Mouse (Mus musculus): ENCODE measurements around the gene Rere. TPM values are rescaled to one million over a fixed set of nuclear protein-coding genes. Genes with fewer than 3 reads are reported as not detected.

The Rere gene
- polyA plus RNA-seq, 1 experiment, result 42.0 TPM

- TF ChIP-seq POLR2A (IDR thresholded peaks at IDR 0.05; ENCODE audit: borderline replicate concordance, extremely low read depth, low read depth, low read length) (no peak), CTCF (IDR thresholded peaks at IDR 0.05; ENCODE audit: insufficient read depth, low read length) (peak; percentile 80)
- peak; percentile 77 for DNase-seq
- Histone ChIP-seq H3K4me1 (ENCODE audit: control insufficient read depth, insufficient read depth, low read length) (no peaks in the 10 kb centered on the region), H3K4me3 (replicated peaks; ENCODE audit: extremely low read depth, low read depth, low read length) (no peak overlapping the region)
- 39% methylated on average over 6 of the region's 6 CpGs for WGBS
Measured at GRCm38 (mm10) chr4:150625951-150626732, 344.7 kb downstream of the Rere start.

GRCm38 (mm10) chr4:150629266-150629665 lies 347.8 kb downstream of the Rere start:
- 54% methylated on average over 11 of the region's 11 CpGs for WGBS
- DNase-seq, result no peak
- TF ChIP-seq CTCF (IDR thresholded peaks at IDR 0.05; ENCODE audit: insufficient read depth, low read length) (no peak), POLR2A (IDR thresholded peaks at IDR 0.05; ENCODE audit: borderline replicate concordance, extremely low read depth, low read depth, low read length) (no peak)
- Histone ChIP-seq H3K4me3 (replicated peaks; ENCODE audit: extremely low read depth, low read depth, low read length) (no peak overlapping the region), H3K4me1 (ENCODE audit: control insufficient read depth, insufficient read depth, low read length) (no peaks in the 10 kb centered on the region)

GRCm38 (mm10) chr4:150635568-150635967 lies 354.1 kb downstream of the Rere start:
- no peak for DNase-seq
- H3K4me3 ChIP-seq (replicated peaks; ENCODE audit: extremely low read depth, low read depth, low read length), result no peak overlapping the region
- H3K4me1 ChIP-seq (ENCODE audit: control insufficient read depth, insufficient read depth, low read length), result no peaks in the 10 kb centered on the region
- WGBS, result 73% methylated on average over 10 of the region's 10 CpGs
- TF ChIP-seq POLR2A (IDR thresholded peaks at IDR 0.05; ENCODE audit: borderline replicate concordance, extremely low read depth, low read depth, low read length), result no peak
- TF ChIP-seq CTCF (IDR thresholded peaks at IDR 0.05; ENCODE audit: insufficient read depth, low read length), result no peak

DNA sequence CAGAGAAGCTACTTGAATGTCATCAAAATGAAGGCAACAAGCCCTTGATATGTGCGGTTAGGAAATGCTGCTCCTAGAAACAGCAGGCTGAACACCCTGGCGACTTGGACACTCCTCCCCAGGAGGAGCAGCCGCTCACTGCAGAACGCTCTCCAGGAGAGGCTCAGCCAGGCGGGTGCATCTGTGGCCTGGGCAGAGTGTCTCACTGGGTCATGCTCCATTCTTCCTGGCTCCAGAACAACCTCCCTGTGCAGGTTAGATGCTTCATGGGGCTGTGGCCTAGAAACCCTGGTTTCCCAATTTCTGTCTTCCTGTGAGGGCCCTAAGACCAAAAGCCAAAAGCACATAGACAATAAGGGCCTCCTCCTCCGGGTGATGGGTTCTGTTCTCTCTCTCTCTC lies 355.2 kb downstream of the Rere start:
- no peak overlapping the region for H3K4me3 ChIP-seq (replicated peaks; ENCODE audit: extremely low read depth, low read depth, low read length)
- WGBS, result 75% methylated on average over 6 of the region's 6 CpGs
- TF ChIP-seq CTCF (IDR thresholded peaks at IDR 0.05; ENCODE audit: insufficient read depth, low read length) (no peak), POLR2A (IDR thresholded peaks at IDR 0.05; ENCODE audit: borderline replicate concordance, extremely low read depth, low read depth, low read length) (no peak)
- H3K4me1 ChIP-seq (ENCODE audit: control insufficient read depth, insufficient read depth, low read length), result no peaks in the 10 kb centered on the region
- no peak for DNase-seq

DNA sequence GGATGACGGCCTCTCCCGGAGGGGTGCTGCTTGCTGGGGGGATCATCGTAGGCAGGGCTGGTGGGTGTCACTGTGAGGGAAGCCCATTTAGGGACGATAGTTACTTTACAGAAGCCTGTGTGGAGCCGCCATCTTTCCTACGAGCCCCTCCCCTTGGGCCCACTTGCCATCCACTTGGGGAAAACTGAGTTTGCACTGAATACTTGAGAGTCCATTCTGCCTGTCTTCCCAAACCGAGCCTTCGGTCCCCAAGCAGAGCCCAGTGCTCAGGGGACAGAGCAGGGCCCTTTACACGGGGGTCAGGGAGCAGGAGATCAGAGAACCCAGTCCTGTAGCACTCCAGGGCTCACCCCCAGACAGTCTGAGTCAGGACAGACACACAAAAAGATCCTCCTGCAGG lies 362.9 kb downstream of the Rere start:
- no peak for DNase-seq
- 85% methylated on average over 9 of the region's 9 CpGs for WGBS
- no peak overlapping the region for H3K4me3 ChIP-seq (replicated peaks; ENCODE audit: extremely low read depth, low read depth, low read length)
- no peak for TF ChIP-seq CTCF (IDR thresholded peaks at IDR 0.05; ENCODE audit: insufficient read depth, low read length)
- no peak for TF ChIP-seq POLR2A (IDR thresholded peaks at IDR 0.05; ENCODE audit: borderline replicate concordance, extremely low read depth, low read depth, low read length)
- H3K4me1 ChIP-seq (ENCODE audit: control insufficient read depth, insufficient read depth, low read length), result no peaks in the 10 kb centered on the region

DNA sequence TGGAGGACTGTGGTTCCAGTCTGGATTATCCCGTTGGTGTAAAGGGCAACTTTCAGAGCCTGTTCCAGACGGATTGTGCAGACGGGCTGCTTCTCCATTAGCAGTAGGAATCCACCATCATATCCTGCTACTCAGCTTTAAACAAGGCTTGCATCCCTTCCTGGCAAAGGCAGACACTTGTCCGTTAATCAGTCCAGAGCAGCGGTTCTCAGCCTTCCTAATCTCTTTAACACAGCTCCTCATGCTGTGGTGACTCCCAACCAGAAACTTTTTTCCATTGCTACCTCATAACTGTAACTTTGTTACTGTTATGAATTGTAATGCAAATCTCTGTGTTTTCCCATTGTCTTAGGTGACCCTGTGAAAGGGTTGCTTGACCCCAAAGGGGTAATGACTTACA lies 367.9 kb downstream of the Rere start:
- WGBS, result 67% methylated on average over 5 of the region's 5 CpGs
- Histone ChIP-seq H3K4me1 (ENCODE audit: control insufficient read depth, insufficient read depth, low read length) (no peaks in the 10 kb centered on the region), H3K4me3 (replicated peaks; ENCODE audit: extremely low read depth, low read depth, low read length) (no peak overlapping the region)
- no peak for TF ChIP-seq CTCF (IDR thresholded peaks at IDR 0.05; ENCODE audit: insufficient read depth, low read length)
- no peak for TF ChIP-seq POLR2A (IDR thresholded peaks at IDR 0.05; ENCODE audit: borderline replicate concordance, extremely low read depth, low read depth, low read length)
- no peak for DNase-seq

- DNase-seq, result no peak
- TF ChIP-seq POLR2A (IDR thresholded peaks at IDR 0.05; ENCODE audit: borderline replicate concordance, extremely low read depth, low read depth, low read length) (no peak), CTCF (IDR thresholded peaks at IDR 0.05; ENCODE audit: insufficient read depth, low read length) (no peak)
- 10% methylated on average over 41 of the region's 41 CpGs for whole genome bisulfite sequencing
- Histone ChIP-seq H3K4me3 (replicated peaks; ENCODE audit: extremely low read depth, low read depth, low read length) (no peak within 1 kb of the TSS), H3K4me1 (ENCODE audit: control insufficient read depth, insufficient read depth, low read length) (no peaks in the 10 kb centered on the region)
Measured at GRCm38 (mm10) chr4:150651390-150652277, 370.2 kb downstream of the Rere start, which contains the start of gene Slc45a1. Slc45a1 (minus strand) TSS chr4:150652174.

- no peak for DNase-seq
- H3K4me3 ChIP-seq (replicated peaks; ENCODE audit: extremely low read depth, low read depth, low read length), result no peak overlapping the region
- no peaks in the 10 kb centered on the region for H3K4me1 ChIP-seq (ENCODE audit: control insufficient read depth, insufficient read depth, low read length)
- 38% methylated on average over 10 of the region's 11 CpGs for WGBS
- TF ChIP-seq CTCF (IDR thresholded peaks at IDR 0.05; ENCODE audit: insufficient read depth, low read length), result no peak
- TF ChIP-seq POLR2A (IDR thresholded peaks at IDR 0.05; ENCODE audit: borderline replicate concordance, extremely low read depth, low read depth, low read length), result no peak
Measured at GRCm38 (mm10) chr4:150653072-150653599, 371.7 kb downstream of the Rere start.

DNA sequence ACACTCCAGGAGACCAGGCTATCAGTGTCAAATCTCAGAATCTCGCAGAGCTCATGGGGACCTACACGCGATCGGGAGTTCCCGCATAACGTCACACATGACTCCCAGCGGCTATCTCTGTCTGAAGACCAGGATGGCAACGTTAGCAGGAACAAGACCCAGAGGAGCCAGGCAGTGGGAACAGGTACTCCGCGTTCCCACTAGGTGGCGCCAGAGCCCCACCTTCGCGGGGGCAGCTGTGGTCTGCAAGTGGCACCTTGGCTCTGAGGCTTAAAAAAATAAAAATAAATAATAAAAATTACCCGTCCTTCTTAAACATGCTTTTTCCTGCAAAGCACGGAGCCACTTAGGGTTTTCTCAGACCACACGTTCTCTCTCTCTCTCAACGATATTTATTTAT lies 374.5 kb downstream of the Rere start:
- TF ChIP-seq POLR2A (IDR thresholded peaks at IDR 0.05; ENCODE audit: borderline replicate concordance, extremely low read depth, low read depth, low read length) (no peak), CTCF (IDR thresholded peaks at IDR 0.05; ENCODE audit: insufficient read depth, low read length) (peak; percentile 94)
- WGBS, result 5% methylated on average over 17 of the region's 17 CpGs
- H3K4me1 ChIP-seq (ENCODE audit: control insufficient read depth, insufficient read depth, low read length), result no peaks in the 10 kb centered on the region
- peak; percentile 78 for DNase-seq
- no peak overlapping the region for H3K4me3 ChIP-seq (replicated peaks; ENCODE audit: extremely low read depth, low read depth, low read length)
